Mouse (Mus musculus) spleen, adult 2 months (tissue): Measurements from ENCODE around the gene Gm49321. TPM values are rescaled to one million over a fixed set of nuclear protein-coding genes. Genes with fewer than 3 reads are reported as not detected.
A peak's percentile ranks its signal among the peaks of the same experiment; 100 is the strongest.

ENCODE experiments used
- DNase-seq, 2 experiments: peaks; one replicate each; pipeline versions ENCODE4 v3.0.0 to v3.0.0-alpha.2; 2012 to 2021; ENCODE audit warnings: low spot score in 2 of 2, low read depth in 1 of 2
- H3K27ac ChIP-seq: fragments of 200-500 bp; 2 replicates; pipeline ENCODE4 v1.5.1; 2012; ENCODE audit warnings: low read length, inconsistent platforms; ENCODE audit not compliant: insufficient read depth
- H3K27me3 ChIP-seq: fragments of 200-500 bp; 2 replicates; pipeline ENCODE4 v1.6.1; 2012; ENCODE audit warnings: mild to moderate bottlenecking, moderate library complexity, low read length, inconsistent platforms; ENCODE audit not compliant: control insufficient read depth, insufficient read depth
- H3K36me3 ChIP-seq: fragments of 200-500 bp; 2 replicates; pipeline ENCODE4 v1.6.1; 2012; ENCODE audit warnings: mild to moderate bottlenecking, low read length, inconsistent platforms; ENCODE audit not compliant: control insufficient read depth, insufficient read depth
- H3K4me1 ChIP-seq: fragments of 200-500 bp; 2 replicates; pipeline ENCODE4 v1.6.1; 2011; ENCODE audit warnings: inconsistent platforms; ENCODE audit not compliant: control insufficient read depth, insufficient read depth, insufficient read length
- H3K4me3 ChIP-seq: fragments of 200-500 bp; 2 replicates; pipeline ENCODE4 v1.5.1; 2011; ENCODE audit warnings: mild to moderate bottlenecking, inconsistent platforms; ENCODE audit not compliant: insufficient read depth, insufficient read length; ENCODE audit errors: extremely low read depth
- CTCF ChIP-seq: fragments of 200-500 bp; IDR thresholded peaks from 2 replicates; pipeline ENCODE4 v1.5.1; 2011; ENCODE audit warnings: mild to moderate bottlenecking, inconsistent platforms; ENCODE audit not compliant: insufficient read depth, insufficient read length, insufficient replicate concordance; ENCODE audit errors: extremely low read depth
- POLR2A ChIP-seq: fragments of 200-500 bp; IDR thresholded peaks from 2 replicates; pipeline ENCODE4 v1.6.1; 2011; ENCODE audit warnings: low read depth, low read length, inconsistent platforms
- WGBS: fragments of 180-500 bp; shearing (Covaris S2); methylation state at CpG from one replicate; pipeline ENCODE4 v1.1.7; 2018; 5-methylcytosine and 5-hydroxymethylcytosine counted together
- polyA plus RNA-seq: library from polyadenylated mRNA; depleted of rRNA; stranded (reverse); fragments of >200 nt; gene quantifications from 2 replicates; pipeline ENCODE4 v1.2.3, GENCODE M21; 2012

Gm49321 gene
- polyA plus RNA-seq, 1 experiment = 0.48 TPM

DNA sequence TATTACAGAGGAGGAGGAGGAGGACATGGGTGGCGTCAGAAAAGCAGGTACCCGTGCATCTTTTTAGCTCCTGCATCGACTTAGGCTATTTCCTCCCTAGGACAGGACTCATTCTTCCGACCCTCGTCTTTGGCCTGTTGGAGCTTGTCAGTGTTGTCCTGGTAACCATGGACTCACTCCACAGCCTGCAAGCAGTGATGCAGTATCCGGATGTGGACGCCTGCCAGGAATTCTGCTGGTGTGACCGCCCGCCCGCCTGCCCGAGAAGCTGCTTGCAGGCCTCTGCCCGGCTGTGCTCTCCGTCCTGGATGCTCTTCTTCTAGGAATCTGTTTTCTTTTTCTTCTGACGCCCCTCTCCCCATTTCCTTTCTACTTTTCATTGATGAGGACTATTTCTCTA is 45.1 kb downstream of the Gm49321 start:
- H3K4me1 ChIP-seq = no peaks in the 10 kb centered on the region
- H3K4me3 ChIP-seq = no peak overlapping the region
- no peak for DNase-seq
- H3K27me3 ChIP-seq = no peaks in the 10 kb centered on the region
- WGBS = 82% methylated on average over 14 of the region's 14 CpGs
- H3K27ac ChIP-seq = no peak overlapping the region
- no peak for TF ChIP-seq CTCF
- TF ChIP-seq POLR2A = no peak
- peaks cover 36% of the 10 kb centered on the region for H3K36me3 ChIP-seq

DNA sequence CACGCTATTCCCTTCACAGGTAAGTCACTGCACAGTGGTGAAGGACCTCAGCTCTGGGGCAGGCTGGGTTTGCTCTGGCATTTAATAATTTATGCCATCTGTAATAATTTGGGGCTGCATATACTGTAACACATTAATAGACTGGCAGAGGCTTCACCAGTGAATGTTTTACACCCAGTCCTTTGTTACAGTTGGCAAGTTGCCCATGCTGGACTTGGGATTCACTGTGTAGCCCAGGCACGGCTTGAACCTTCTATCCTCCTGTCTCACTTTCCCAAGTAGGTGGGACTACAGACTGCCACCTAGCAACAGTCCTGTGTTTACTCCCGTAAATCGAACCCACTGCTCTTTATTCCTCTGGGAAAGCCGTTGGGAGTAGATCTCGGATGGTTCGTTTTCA is 48.8 kb downstream of the Gm49321 start:
- H3K4me3 ChIP-seq = no peak overlapping the region
- DNase-seq = no peak
- H3K27me3 ChIP-seq = no peaks in the 10 kb centered on the region
- peaks cover 23% of the 10 kb centered on the region for H3K36me3 ChIP-seq
- no peak for TF ChIP-seq CTCF
- TF ChIP-seq POLR2A = no peak
- 94% methylated on average over 7 of the region's 7 CpGs for WGBS
- H3K4me1 ChIP-seq = no peaks in the 10 kb centered on the region
- no peak overlapping the region for H3K27ac ChIP-seq

DNA sequence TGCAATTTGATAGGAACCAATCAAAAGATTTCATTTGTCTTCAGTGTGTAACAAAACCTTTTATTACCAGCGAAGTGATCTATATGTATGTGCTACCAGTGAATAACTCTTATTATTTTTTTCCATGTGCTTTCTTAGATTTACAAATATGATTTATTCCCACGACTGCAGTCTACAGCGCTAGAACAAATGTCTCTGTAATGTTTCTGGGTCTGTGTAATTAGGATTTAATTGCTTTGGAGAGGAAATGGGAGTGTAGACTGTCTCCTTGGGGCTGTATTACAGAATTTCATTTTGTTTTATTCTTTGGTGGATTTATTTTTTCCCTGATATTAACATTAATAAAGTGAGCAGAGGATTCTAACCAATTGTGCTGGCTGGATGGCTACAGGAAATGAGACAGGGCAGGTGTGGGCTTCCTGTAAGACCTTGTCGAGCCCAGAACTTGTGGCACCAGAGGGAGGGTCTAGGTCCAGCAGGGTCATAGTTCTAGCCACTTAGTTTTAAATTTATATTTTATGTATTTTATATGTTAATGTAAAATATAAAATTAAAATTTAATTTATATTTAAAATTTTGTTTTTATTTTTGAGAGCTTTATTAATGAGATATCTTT is 51.0 kb downstream of the Gm49321 start:
- 84% methylated on average over 4 of the region's 4 CpGs for WGBS

GRCm38 (mm10) chr12:73989594-73989993 is 52.1 kb downstream of the Gm49321 start:
- DNase-seq = peak; percentile 12 to 62
- Histone ChIP-seq H3K4me1 (no peaks in the 10 kb centered on the region), H3K4me3 (no peak overlapping the region), H3K36me3 (peaks cover 11% of the 10 kb centered on the region), H3K27ac (no peak overlapping the region), H3K27me3 (no peaks in the 10 kb centered on the region)
- no peak for TF ChIP-seq POLR2A
- peak; percentile 49; the same call in 1 of the 2 replicates for TF ChIP-seq CTCF

More for the DNA sequence above, 51.0 kb downstream of the Gm49321 start:
- Histone ChIP-seq H3K4me3 (no peak overlapping the region), H3K36me3 (peaks cover 13% of the 10 kb centered on the region), H3K4me1 (no peaks in the 10 kb centered on the region), H3K27me3 (no peaks in the 10 kb centered on the region), H3K27ac (no peak overlapping the region)
- no peak for DNase-seq
- TF ChIP-seq CTCF (no peak), POLR2A (no peak)

GRCm38 (mm10) chr12:73996906-73997296 is 59.4 kb downstream of the Gm49321 start:
- TF ChIP-seq CTCF = no peak
- TF ChIP-seq POLR2A = no peak

DNA sequence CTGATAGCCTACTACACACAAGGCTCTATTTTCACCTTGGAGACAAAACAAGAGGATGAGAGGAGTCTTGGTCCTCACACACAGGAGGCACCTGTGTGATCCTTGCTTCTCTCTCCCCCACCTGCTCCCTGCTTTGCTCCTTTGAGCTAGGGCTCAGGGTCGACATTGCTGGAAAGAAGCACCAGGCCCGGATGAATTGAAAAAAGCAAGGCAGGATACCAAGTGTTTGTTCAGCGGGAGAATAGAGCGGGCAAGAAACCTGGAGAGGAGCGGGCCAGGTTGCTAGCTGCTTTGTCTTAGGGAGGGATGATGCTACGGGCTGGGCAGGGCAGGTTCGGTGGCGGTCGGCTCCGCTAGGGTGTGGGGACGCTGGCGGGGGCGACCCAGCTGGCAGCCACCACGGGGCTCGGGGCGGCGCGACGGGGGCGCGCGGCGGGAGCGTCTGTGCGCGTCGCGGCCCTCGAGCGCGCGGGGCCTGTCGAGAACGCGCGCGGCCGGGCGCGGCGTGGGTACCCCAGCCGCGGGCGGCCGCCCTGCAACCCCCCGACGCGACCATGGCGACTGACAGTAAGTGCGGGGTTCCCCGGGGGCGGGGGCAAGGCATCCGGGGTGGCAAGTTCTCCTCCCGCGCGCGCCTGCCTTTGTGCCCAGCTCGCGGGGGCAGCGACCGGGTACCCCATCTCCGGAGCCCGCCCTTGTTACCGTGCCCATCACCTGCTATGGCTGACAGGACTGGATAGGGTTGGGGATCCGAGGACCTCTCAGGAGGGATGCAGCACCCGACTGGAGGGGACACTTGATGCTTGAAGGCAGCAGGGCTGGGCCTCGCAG is 60.1 kb downstream of the Gm49321 start, which contains the start of gene Syt16:
TSS of gene Syt16 (plus strand) at position 365 of the 831 bp plus-strand sequence.
- TF ChIP-seq POLR2A = no peak
- no peak for TF ChIP-seq CTCF
- DNase-seq = no peak
- Histone ChIP-seq H3K36me3 (no peaks in the 10 kb centered on the region), H3K27ac (no peak within 1 kb of the TSS), H3K4me1 (no peaks in the 10 kb centered on the region), H3K4me3 (no peak within 1 kb of the TSS), H3K27me3 (peaks cover 5% of the 10 kb centered on the region)
- 5% methylated on average over 55 of the region's 67 CpGs for WGBS

More at GRCm38 (mm10) chr12:73996906-73997296, 59.4 kb downstream of the Gm49321 start:
- DNase-seq = no peak
- Histone ChIP-seq H3K27me3 (peaks cover 5% of the 10 kb centered on the region), H3K4me1 (no peaks in the 10 kb centered on the region), H3K4me3 (no peak overlapping the region), H3K27ac (no peak overlapping the region), H3K36me3 (no peaks in the 10 kb centered on the region)
- 72% methylated on average over 12 of the region's 12 CpGs for WGBS

DNA sequence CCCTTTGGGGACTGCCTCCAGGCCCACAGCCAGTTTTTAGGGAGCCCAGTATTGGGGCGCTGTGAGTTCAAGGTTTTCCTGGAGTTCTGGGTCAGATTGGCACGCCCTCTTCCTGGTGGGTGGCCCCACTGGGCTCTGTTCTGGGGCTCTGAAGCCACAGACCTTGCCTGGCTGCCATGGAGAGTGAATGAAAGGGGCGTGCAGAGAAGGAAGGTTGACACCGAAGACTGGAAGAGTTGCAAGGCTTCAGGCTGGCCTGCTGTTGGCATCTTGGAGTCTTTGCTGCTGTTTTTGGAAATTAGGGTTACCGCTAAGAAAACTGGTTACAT is 60.6 kb downstream of the Gm49321 start:
- Histone ChIP-seq H3K27me3 (peaks cover 5% of the 10 kb centered on the region), H3K4me1 (no peaks in the 10 kb centered on the region), H3K4me3 (no peak overlapping the region), H3K36me3 (no peaks in the 10 kb centered on the region), H3K27ac (no peak overlapping the region)
- DNase-seq = no peak
- TF ChIP-seq POLR2A (no peak), CTCF (no peak)
- 35% methylated on average over 5 of the region's 5 CpGs for WGBS
